8 mouse cellular contexts compared by ENCODE assay signal in genomic region chr14:50955942-50956508, GRCm38 (mm10). TPM values are rescaled to one million over a fixed set of nuclear protein-coding genes. Genes with fewer than 3 reads are reported as not detected.
DNase-seq lines count a peak whose midpoint lies in the region; ATAC-seq lines count a peak whose summit lies in the region.
"Not testable (repeated sequence)": the region's sequence is repeated elsewhere in the genome, so short reads cannot be mapped to it uniquely, and the experiment has no call there.

Gene Pnp2 (plus strand): TSS chr14:50955992.

- ATAC-seq in erythroblast, adult 5-6 weeks (replicated peaks; ENCODE audit: low FRiP score, poor library complexity, severe bottlenecking): peak; percentile 76

- DNase-seq in adrenal gland, postnatal 14 days: peak; percentile 70
- not testable (repeated sequence) for DNase-seq in heart, embryonic 10.5 days (ENCODE audit: low spot score)
- DNase-seq in kidney, adult 18-20 months: peak; percentile 64
- DNase-seq in left cerebral cortex, postnatal 4 days: peak; percentile 75
- peak; percentile 35 to 53 for DNase-seq in right cerebral cortex, adult 2 months (ENCODE audit: low spot score in 2 of 2)
- peak; percentile 83 for DNase-seq in thymus, postnatal 4 days

- H3K4me1 ChIP-seq in heart, embryonic 10.5 days; megakaryocyte, embryonic 14.5 days: not testable (repeated sequence)

- H3K27me3 ChIP-seq in heart, embryonic 10.5 days (ENCODE audit: insufficient read depth, poor library complexity, severe bottlenecking); megakaryocyte, embryonic 14.5 days (replicated peaks): not testable (repeated sequence)

- not testable (repeated sequence) for H3K27ac ChIP-seq in heart, embryonic 10.5 days

- not testable (repeated sequence) for H3K36me3 ChIP-seq in heart, embryonic 10.5 days; megakaryocyte, embryonic 14.5 days (replicated peaks; ENCODE audit: low read length)

- peak within 1 kb of the TSS; percentile 25 for H3K4me3 ChIP-seq in heart, embryonic 10.5 days
- H3K4me3 ChIP-seq in megakaryocyte, embryonic 14.5 days (replicated peaks): peak within 1 kb of the TSS; percentile 87

- intact Hi-C loops in left cerebral cortex, postnatal 4 days (cut with DNase I): not testable (repeated sequence)

- WGBS in heart, embryonic 10.5 days: 7% methylated on average over 19 of the region's 19 CpGs

- H3K9me3 ChIP-seq in heart, embryonic 10.5 days; megakaryocyte, embryonic 14.5 days: not testable (repeated sequence)

RNA-seq across cellular contexts. Expression of gene Pnp2, which starts in this region (rescaled TPM):
- total RNA-seq in adrenal gland, postnatal 14 days (2021): 2.6 and 3.1 TPM in 2 replicates
- total RNA-seq in erythroblast, adult 5-6 weeks (2015; ENCODE audit: low replicate concordance): 161 and 174 TPM in 2 replicates
- total RNA-seq in erythroblast, adult 5-6 weeks (2017; ENCODE audit: low replicate concordance): 56.1 and 122 TPM in 2 replicates
- polyA plus RNA-seq in heart, embryonic 10.5 days (2016; fragmentation: Nextera tagmentation; extraction: Ambion mirVana): 0.34 TPM in 1 of 2 replicates, not detected in the other
- 1 to 10 TPM in 1 of 2 experiments, under 1 TPM in 1; 0.78 to 1.0 TPM for total RNA-seq in left cerebral cortex, postnatal 4 days (2021)
- polyA plus RNA-seq in megakaryocyte, embryonic 14.5 days (2012; ENCODE audit: insufficient read depth, low replicate concordance): not detected in 2 replicates

Comparison
In these comparisons a context has a peak if more than half of its experiments do, and no peak if none do; other contexts are left out.
1. RNA of gene Pnp2 (total RNA-seq): 56.1 to 174 TPM in erythroblast, adult 5-6 weeks; 2.6 to 3.1 TPM in adrenal gland, postnatal 14 days and 0.78 to 1.0 TPM in left cerebral cortex, postnatal 4 days; every median in the first group is over 10 times any median in the second.